Mouse (Mus musculus) heart, postnatal 25 days (tissue): ENCODE results near the gene Atoh8. TPM values are rescaled to one million over a fixed set of nuclear protein-coding genes. Genes with fewer than 3 reads are reported as not detected.

ENCODE experiments used
- DNase-seq: peaks from one replicate; pipeline ENCODE4 v3.0.0; 2022; ENCODE audit warnings: low spot score
- intact Hi-C: fragments of 180-260 bp; cut with DNase I; formaldehyde crosslinking; loops from one replicate; pipeline ENCODE4 v1.15.1; 2025
- total RNA-seq, 2 experiments: library from RNA; stranded (reverse); gene quantifications; 2 replicates each; pipeline ENCODE4 v1.2.3; 2021

The Atoh8 gene
- total RNA-seq, 2 experiments from 2014 or later, result 6.1 to 12.4 TPM

DNA sequence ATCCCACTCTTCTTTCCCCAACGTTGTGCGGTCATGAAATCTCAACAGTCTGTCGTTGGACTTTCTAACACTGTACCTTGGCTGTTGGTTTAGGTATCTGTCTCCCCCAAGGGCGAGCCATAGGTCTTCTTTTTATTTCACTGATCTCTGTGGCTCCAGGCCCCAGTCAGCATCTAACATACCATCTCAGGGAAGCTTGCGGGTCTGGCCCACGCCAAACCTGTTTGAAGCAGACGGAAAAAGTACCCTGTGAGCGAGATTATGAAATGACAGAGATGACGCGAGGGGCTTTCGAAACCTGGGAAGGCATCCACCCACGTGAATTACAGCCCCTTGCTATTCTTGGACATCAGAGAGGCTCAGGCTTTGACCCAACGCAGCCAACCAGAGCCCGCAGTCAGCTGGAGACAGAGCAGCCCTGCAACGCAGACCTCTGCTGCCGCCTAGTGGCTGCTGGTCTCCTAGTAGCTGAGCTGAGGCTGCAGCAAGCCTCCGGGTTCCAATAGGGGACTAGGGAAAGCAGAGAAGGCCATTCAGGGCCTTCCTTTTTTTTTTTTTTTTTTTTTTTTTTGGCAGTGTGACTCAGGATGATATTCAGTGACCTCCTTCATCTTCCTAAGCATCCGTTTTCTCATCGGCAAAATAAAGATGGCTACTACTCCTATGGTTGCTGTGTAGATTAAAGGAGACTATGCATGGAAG, 25.8 kb upstream of the Atoh8 start:
- peak; percentile 75 for DNase-seq
- intact Hi-C loops, result loop anchor here (1.0 to 5.0 kb wide), 3 partner anchors 22 to 334 kb away; no protein-coding TSS in a partner anchor

DNA sequence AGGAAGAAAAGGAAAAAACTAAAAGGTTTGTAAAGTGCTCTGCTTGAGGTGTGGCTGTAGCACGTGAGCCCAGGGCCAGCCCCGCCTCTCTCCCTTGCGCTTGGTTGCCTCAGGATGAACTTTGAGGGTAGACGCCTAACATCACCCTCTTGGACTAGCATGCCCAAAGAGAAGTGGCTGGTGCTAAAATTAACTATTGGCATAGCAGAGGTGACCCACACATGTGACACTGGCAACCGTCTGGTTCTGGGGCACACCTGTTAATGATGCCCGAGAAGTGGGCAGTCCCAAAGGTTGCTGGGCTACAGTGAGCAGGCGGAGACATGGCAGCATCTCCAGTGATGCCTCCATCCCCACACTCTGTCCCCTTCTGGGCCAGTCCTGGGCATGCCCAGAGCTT, 24.1 kb upstream of the Atoh8 start:
- intact Hi-C loops, result no loop called here

DNA sequence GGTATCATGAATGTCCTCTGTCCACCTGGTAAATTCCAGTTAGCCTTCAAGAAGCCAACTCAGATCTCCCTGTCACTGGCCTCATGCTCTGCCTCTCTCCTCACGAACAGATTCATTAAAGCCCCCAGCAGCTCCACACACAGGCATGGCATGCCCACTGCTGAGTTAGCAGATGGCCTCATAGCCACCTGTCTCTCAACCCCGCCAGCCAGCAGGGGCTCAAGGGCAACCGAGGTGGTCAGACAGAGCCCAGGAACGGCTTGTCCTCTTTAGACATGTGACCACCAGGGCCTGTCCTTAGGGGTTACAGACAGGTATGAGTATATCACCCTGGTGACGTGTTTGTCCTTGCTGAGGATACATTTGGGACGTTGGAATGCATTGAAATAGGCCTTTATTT, 19.9 kb upstream of the Atoh8 start:
- intact Hi-C loops, result no loop called here
- DNase-seq, result no peak

More for the DNA sequence above, 24.1 kb upstream of the Atoh8 start:
- no peak for DNase-seq

DNA sequence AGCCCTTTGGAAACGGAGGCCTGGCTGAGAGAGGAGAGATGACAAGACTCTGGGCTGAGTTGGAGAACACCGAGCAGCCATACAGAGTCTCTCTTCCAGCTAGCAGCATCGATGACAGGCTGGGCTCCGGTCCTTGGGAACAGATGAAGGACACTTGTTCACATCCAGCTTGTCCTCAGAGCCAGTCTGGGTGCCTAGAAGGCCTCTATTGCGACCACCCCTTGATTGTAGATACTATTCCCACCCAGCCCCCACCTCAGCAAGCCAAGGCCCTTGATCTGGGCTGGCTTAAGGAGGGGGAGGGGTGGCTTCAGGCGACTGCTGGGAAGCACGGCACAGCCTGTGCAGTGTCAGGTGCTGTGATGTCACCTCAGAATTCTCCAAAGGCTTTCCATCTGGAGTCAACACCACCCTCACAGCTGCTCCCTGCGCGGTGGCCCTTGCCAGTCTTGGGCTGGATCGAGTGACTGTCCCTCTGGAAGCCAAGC, 19.3 kb upstream of the Atoh8 start:
- intact Hi-C loops, result no loop called here
- peak; percentile 47 for DNase-seq

DNA sequence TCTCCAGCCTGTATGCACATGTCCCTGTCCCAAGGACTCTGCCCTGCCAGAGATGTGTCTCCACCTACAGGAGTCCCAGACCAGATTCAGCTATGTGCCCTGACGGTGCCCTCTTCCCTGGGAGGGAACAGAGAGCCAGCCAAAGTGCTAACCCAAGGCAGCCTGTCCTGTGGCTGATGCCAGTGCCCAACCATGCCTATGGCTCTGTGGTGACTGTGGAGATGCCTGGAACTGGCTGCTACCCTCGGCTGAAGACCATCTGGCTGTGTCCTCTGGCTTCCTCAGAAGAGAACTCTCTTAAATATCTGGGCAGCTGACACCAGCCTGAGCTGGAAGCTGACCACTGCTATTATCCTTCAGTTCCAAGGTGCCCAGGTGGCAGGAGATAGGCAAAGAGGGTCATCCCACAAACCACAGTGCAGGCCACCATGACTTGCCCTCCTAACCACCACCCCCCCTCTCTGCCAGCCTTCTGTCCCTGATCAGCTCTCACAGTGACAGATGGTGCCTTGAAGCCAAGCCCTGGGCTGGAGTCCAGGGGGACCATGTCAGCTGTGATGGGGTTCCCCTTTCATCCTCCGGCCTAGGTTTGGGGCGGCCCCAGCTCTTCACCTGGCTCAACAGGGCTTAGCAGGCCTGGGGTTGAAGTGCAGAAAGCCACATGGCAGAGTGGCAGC, 18.7 kb upstream of the Atoh8 start:
- peak; percentile 29 for DNase-seq

DNA sequence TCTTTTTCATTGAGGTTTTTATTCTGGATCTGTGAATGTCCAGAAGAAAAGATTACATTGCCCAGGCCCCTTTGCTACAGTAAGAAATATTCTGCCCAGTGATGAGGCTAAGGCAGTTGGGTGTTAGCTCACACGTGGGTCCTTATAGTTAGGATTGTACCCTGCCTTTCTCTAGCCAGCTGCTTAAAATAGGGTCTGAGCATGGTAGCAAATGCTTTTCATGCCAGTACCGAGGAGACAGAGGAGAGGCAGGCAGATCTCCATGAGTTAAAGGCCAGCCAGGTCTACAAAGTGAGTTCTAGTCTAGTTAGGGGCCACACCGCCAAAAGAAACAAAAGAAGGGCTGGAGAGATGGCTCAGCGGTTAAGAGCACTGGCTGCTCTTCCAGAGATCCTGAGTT, 17.8 kb upstream of the Atoh8 start:
- intact Hi-C loops, result no loop called here
- no peak for DNase-seq

More for the DNA sequence above, 18.7 kb upstream of the Atoh8 start:
- intact Hi-C loops, result no loop called here

DNA sequence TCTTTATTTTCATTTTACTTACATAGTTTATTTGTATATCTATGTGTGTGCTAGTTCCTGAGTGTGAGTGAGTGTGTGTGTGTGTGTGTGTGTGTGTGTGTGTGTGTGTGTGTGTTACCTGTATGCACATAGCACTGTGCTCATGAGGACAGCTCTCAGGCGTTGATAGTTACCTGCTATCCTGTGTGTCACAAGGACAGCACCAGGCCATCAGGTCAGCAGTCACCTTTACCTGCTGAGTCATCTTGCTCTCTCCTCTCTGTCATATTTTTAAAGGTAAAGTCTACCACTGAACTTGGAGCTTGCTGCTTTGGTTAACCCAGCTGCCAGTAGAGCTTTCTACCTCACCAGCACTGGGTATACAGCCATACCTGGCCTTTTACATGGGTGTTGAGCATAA, 17.1 kb upstream of the Atoh8 start:
- DNase-seq, result no peak
- intact Hi-C loops, result no loop called here

DNA sequence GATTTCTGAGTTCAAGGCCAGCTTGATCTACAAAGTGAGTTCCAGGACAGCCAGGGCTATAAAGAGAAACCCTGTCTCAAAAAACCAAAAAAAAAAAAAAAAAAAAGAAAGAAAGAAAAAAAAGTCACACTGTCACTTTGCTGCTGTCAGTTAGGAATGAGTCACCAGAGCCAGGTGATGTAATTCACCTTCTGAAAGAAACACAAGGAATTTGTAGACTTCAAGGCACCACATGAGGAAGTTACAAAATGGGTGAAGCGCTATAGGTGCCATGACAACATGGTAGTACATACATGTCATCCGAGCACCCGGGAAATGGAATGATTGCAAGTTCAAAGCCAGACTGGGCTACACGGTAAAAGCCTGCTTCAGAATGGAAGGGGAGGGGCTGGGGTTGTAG, 14.6 kb upstream of the Atoh8 start:
- no peak for DNase-seq
- intact Hi-C loops, result no loop called here

DNA sequence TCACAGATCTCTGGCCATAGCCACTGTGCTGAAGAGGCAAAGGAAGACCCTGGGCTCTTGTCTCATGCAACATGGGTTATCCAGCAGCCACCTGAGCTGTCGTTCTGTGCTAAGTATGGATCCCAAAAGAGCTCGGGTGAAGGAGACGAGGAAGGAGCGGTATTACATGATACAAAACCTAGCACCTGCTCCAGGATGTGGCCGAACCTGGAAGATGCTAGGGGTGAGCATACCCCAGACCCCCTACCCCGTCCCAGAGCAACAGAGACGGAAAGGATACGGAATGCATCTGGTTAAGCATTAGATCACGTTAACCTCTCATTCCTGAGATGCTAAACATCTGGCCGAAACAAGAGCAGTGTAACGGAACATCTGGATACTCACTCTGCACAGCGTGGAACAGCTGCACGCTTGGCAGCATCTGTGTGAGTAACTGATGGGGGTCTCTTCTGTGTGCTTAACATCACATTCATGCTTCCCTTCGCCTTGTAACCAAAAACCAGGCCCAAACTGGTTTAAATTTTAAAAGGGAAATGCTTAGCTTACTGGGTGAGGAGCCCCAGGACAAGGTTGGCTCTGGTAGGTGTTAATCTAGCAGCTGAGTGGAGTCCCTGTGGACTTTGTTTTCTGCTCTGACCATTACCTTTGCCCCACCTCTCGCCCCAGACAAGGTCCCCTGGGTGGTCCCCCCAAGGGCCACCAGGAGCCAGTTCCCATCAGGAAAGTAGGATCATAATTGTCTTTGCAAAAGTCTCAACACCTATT, 13.0 kb upstream of the Atoh8 start:
- intact Hi-C loops, result no loop called here

DNA sequence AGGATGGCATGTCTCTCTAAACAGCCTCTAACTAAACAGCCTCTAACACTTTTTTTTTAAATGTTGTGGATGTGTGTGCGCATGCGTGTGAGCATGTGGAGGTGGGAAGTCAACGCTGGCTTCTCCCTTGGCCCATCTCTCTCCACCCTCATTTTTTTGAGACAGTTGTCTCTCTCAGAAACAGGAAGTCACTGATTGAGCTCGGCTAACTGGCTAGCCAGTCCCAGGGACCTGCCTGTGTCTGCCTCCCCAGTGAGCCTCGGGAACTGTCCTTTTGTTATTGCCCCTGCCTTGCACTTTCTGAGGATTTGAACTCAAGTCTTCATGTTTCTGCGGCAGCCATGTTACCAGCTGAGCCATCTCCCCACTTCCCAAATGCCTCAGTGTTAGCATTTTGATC, 10.9 kb upstream of the Atoh8 start:
- DNase-seq, result no peak
- intact Hi-C loops, result no loop called here

More for the DNA sequence above, 13.0 kb upstream of the Atoh8 start:
- no peak for DNase-seq

DNA sequence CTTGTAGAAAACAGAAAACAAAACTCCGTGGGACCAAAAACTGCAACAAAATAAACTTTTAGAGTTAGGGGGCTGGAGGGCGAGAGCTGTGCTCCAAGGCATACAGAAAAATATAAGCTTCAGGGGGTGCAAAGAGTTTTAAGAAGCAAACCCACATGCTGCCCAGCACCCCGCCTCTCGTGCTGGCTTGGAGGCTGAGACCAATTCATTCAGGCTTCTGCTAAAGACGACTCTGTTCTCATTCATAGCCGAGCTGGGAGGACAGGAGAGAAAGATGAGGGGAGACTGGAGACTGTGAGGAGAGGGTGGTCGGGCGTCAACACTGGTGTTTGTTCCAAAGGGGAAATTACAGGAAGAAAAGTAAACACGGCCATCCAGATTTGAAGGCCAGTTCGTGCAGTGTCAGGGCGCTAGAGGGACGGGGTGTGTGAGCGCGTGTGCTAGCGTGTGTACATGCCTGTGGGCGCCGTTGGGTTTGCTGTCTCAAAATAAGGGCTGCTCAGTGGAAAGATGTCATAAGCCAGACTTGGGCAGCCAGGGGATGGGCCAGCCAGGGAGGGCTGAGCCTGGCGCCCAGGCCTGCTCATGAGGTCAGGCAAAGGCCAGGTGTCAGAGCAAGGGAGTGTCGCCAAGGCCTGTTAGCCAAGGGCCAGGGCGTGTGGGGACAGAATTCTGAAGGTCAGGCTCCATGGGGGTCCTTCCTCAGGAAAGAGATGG, 9.3 kb upstream of the Atoh8 start:
- intact Hi-C loops, result no loop called here

DNA sequence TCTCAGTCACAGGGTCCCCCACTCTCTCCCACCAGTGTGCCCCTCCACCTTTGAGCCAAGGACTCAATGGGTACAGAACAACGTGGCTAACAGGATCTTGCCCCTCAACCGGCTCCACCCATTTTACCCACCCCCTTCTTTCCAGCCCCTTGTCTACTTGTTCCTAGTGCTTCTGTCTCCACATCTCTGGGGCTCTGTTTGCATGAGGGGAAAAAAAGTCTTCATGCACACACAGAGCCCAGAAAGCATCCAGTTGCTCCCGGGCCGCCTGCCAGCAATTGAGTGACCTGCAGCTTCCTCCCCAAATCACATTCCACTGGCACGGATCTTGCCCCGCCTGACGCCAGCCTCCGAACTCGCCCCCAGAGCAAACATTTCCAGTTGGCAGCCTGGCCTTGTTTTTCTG, 8.8 kb upstream of the Atoh8 start:
- intact Hi-C loops, result no loop called here
- DNase-seq, result peak; percentile 88

More for the DNA sequence above, 9.3 kb upstream of the Atoh8 start:
- peak; percentile 39 for DNase-seq

DNA sequence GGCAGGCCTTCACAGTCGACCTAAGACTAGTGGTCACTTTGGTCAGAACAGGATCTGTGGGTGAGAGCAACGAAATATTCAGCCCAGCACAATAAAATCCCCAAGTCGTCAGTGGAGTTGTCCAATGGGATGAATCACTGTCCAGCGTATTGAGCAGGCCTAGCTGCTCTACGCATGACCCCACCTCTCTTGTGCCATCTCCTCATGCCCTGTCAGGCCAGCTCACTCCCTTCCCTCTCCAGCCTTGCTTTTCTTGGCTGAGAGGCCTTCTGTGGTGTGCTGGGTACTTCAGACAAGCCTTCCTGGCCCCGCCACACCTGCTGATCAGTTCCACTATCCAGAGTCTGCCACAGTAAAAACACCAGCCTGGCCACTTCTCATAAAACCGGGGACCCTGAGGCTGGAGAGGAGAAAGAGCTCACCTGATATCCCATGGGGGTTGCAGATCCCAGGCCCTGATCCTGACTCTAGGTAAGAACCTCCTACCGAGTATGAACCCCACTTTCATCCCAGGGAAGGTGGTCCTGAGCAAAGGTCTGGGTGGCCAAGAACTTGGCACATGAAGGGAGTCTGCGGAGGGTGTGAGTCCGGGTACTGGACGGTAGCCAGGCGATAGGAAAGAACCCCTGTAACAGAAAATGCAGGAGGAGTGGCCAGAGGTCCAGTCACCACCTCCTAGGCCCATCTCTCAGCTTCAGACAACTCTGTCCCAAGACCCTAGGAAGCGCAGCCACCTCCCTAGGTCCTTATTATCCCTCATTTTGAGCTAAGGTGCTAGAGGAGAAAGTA, 7.3 kb upstream of the Atoh8 start:
- intact Hi-C loops, result no loop called here
- DNase-seq, result no peak

DNA sequence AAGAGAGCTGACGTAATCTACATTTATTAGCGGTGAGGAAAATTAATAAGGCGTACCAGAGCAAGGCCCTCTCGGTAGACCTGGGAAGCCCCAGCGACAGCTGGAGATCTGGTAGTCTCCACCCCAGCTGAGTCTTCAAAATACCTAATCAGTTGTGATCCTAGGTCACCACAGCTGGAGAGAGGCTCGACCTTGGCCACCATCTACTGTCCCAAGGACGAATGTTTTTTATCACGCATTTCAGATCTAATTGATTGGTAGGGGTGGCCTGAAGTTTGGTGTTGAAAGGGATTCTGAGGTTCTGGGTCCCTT, 6.4 kb upstream of the Atoh8 start:
- DNase-seq, result no peak
- intact Hi-C loops, result no loop called here

DNA sequence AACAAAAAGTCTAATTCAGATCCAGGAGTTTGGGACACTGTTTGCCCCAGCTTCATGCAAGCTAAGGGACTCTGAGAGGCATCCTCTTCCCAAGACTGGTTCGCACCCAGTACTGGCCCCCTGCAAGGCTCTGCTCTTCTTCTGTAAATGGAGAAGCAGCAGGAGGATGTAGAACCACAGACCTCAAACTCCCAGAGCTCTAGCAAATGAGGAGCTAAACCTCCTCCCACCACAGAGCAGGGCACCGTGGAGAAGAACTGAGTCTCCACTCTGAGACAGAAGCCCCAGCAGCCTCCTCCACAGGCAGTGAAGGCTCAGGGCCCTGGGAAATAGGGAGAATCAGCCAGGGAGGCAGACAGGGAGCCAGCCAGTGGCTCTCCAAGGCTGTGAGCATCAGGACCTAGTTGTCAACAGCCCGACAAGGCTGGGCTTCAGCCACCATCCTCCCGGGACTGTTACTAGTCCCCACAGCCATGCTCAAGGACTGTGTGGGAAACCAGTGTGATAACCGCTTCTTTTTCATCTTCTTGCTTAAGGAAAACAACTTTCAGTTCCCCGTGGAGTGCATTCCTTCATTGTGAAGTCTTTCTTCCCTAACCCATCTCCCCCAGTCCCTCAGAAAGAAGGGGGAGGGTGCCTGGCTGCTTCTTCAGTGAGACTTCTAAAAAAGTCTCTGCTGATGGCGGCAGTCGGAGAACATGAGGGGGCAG, 5.9 kb upstream of the Atoh8 start:
- DNase-seq, result peak; percentile 66

DNA sequence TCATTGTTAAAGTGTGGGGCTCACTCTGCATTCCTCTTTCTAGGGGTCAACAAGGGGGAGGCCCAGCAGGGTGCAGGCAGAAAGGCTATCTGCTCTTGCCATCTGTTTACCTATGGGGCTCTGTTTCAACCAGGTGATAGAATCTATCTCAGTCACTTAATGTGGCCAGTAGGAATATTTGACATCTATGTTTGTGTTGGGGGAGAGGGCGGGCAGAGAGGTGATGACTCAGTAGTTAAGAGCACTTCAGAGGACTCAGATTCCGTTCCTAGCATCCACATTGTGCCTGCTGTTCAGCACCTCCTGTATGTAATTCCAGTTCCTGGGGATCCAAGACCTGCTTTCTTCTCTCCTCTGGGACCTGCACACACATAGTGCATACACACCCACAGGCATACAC, 4.7 kb upstream of the Atoh8 start:
- intact Hi-C loops, result no loop called here
- DNase-seq, result no peak

More for the DNA sequence above, 5.9 kb upstream of the Atoh8 start:
- intact Hi-C loops, result no loop called here

DNA sequence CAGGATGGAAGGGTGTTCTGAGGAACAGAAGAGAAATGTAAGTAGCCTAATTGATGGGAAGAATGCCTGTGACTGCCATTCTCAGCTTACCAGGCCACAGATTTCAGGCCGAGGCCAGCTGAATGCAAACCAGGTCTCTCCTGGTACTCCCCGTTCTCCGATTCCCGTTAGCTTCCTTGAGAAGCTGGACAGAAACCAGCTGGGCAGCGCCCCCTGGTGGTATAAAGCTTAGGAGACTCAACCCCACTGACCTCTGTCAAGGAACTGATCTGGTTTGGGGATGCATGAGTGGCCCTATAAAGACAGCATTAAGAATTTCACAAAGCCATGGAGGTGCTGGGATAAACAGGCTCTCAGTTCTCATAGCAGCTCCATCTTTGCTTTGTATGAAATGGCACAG, 1.7 kb upstream of the Atoh8 start:
- intact Hi-C loops, result loop anchor here (1.0 kb wide), 1 partner anchor 51 kb away; no protein-coding TSS in a partner anchor
- DNase-seq, result peak; percentile 67

DNA sequence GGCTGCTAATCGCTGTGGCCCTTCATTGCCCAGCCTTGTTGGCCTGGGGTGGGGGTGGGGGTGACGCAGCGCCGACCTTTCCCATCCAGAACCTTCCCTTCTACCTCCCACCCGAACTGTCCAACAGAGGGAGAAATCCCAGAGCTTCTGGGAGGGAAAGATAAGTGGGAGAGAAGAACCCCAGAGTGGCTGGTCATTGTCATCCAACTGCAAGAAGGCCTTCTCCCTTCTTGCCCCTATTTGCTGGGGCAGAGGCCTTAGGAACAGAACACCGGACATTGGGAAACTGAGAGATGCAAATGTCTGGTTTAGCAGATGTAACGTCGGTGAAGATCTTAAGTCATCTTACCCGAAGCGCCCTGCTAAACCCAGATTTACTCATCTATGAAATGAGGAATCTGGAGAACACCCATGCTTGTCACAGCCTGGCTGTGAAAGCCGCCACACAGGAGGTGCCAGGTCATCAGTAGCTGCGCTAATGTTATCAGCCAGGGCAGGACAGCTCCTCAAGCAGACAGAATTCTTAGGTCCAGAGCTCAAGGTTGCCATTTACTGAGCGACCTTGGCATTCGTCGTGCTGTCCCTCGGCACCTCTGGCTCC, 530 bp upstream of the Atoh8 start:
- no peak for DNase-seq
- intact Hi-C loops, result loop anchor here (2.0 kb wide), 1 partner anchor 17 kb away; no protein-coding TSS in a partner anchor
